Mouse (Mus musculus): ENCODE data around the gene Bicc1.

The Bicc1 gene

GRCm38 (mm10) chr10:70876522-70876921 is 283.0 kb downstream of the Bicc1 start:
- no peak for DNase-seq (ENCODE audit: low read depth, low spot score)

DNA sequence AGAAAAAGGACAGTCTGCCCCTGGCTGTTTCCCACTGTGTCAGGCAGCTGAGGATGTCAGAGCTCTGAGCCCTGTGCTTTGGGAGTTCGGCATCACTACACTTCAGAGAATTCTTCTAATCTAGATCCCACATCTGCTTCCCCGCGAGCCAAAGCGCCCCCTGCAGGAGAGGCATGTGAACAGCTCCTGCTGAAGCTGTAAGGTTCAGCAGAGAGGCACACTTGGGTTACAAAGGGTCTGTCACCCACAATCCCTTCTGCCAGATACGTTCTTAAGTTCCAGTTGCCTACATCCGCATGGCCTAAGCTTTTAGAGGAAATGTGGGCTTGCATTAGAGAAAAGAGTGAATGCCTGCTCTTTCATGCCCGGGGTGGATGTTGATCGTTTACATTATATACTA is 283.4 kb downstream of the Bicc1 start:
- no peak for DNase-seq (ENCODE audit: low read depth, low spot score)

DNA sequence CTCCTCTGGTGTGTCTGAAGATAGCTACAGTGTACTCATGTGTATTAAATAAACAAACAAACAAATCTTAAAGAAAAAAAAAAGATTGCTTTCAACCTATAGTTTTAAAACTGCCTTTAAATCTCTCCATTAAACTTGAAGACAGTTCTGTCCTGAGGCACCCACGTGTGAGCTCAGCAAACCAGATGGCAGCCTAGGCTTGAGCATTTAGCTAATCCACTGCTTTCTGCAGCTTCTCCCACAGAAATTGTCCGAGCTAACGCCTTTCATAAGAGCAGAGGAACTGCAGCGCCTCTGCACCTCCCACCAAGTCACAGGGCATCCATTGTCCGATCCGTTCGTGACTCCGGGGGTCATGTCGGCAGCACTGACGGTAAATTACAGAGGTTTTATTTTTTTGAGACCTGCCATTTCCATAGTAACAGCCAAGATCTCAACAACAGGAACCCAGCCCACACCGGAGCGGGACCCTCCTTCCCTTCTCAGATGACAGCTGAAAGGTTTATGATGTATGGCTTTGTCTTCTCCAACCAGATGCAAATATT is 284.4 kb downstream of the Bicc1 start:
- DNase-seq (ENCODE audit: low read depth, low spot score): no peak
